Mouse (Mus musculus) heart, embryonic 15.5 days (tissue): ENCODE data around the gene Frmd4a. TPM values are rescaled to one million over a fixed set of nuclear protein-coding genes. Genes with fewer than 3 reads are reported as not detected.

ENCODE experiments used
- ATAC-seq: fragments of 200-750 bp; cut with Nextera tagmentation; replicated peaks from 2 replicates; pipeline ENCODE4 v1.8.0; 2017; ENCODE audit warnings: low read depth, moderate TSS enrichment; ENCODE audit not compliant: insufficient number of reproducible peaks, insufficient read depth, low FRiP score
- H3K27ac ChIP-seq: fragments of 300-500 bp; sonication (generic); 2 replicates; pipeline ENCODE4 v1.5.1; 2015; ENCODE audit warnings: mild to moderate bottlenecking, inconsistent platforms
- H3K27me3 ChIP-seq: fragments of 300-500 bp; sonication (generic); 2 replicates; pipeline ENCODE4 v1.6.1; 2015; ENCODE audit warnings: inconsistent platforms
- H3K36me3 ChIP-seq: fragments of 300-500 bp; sonication (generic); 2 replicates; pipeline ENCODE4 v1.6.1; 2015; ENCODE audit warnings: mild to moderate bottlenecking, inconsistent platforms
- H3K4me1 ChIP-seq: fragments of 300-500 bp; sonication (generic); replicated peaks from 2 replicates; pipeline ENCODE4 v1.6.1; 2015; ENCODE audit warnings: inconsistent platforms
- H3K4me2 ChIP-seq: fragments of 300-500 bp; sonication (generic); 2 replicates; pipeline ENCODE4 v1.6.1; 2015; ENCODE audit warnings: inconsistent platforms, mild to moderate bottlenecking, moderate library complexity
- H3K4me3 ChIP-seq: fragments of 300-500 bp; sonication (generic); 2 replicates; pipeline ENCODE4 v1.5.1; 2015; ENCODE audit warnings: mild to moderate bottlenecking, inconsistent platforms
- H3K9ac ChIP-seq: fragments of 300-500 bp; sonication (generic); 2 replicates; pipeline ENCODE4 v1.6.1; 2015; ENCODE audit warnings: mild to moderate bottlenecking, inconsistent platforms
- H3K9me3 ChIP-seq: fragments of 300-500 bp; sonication (generic); replicated peaks from 2 replicates; pipeline ENCODE4 v1.6.1; 2016; ENCODE audit warnings: inconsistent platforms
- WGBS: fragments of 180-500 bp; shearing (Covaris S2); methylation state at CpG from one replicate; pipeline ENCODE4 v1.1.7; 2015; ENCODE audit warnings: mixed read lengths; 5-methylcytosine and 5-hydroxymethylcytosine counted together
- polyA plus RNA-seq: library from polyadenylated mRNA; unstranded; fragments of >200 nt; fragmentation: Nextera tagmentation; extraction: Ambion mirVana; gene quantifications from 2 replicates; pipeline ENCODE4 v1.2.1, GENCODE M21; 2015

The Frmd4a gene
- polyA plus RNA-seq, 1 experiment from 2014 or later, result 15.6 TPM

- no peak for ATAC-seq
- Histone ChIP-seq H3K27me3 (no peaks in the 10 kb centered on the region), H3K4me3 (peak overlapping the region; percentile 61), H3K4me1 (peaks cover 62% of the 10 kb centered on the region), H3K9me3 (no peaks in the 10 kb centered on the region), H3K9ac (no peak overlapping the region), H3K4me2 (peak overlapping the region; percentile 71), H3K36me3 (peaks cover 15% of the 10 kb centered on the region), H3K27ac (no peak overlapping the region)
- WGBS, result 45% methylated on average over 1 of the region's 1 CpGs
Measured at GRCm38 (mm10) chr2:4563322-4563721, 545.8 kb downstream of the Frmd4a start.

- ATAC-seq, result no peak
- Histone ChIP-seq H3K9me3 (no peaks in the 10 kb centered on the region), H3K4me2 (no peak overlapping the region), H3K4me3 (no peak overlapping the region), H3K9ac (no peak overlapping the region), H3K4me1 (peaks cover 64% of the 10 kb centered on the region), H3K27me3 (no peaks in the 10 kb centered on the region), H3K36me3 (peaks cover 15% of the 10 kb centered on the region), H3K27ac (peak overlapping the region; percentile 34; the same call in 1 of the 2 replicates)
- WGBS, result 82% methylated on average over 4 of the region's 4 CpGs
Measured at GRCm38 (mm10) chr2:4566260-4566955, 548.9 kb downstream of the Frmd4a start.

- Histone ChIP-seq H3K36me3 (peaks cover 17% of the 10 kb centered on the region), H3K4me1 (peaks cover 58% of the 10 kb centered on the region), H3K9ac (no peak overlapping the region), H3K9me3 (no peaks in the 10 kb centered on the region), H3K27ac (peak overlapping the region; percentile 34; the same call in 1 of the 2 replicates), H3K4me2 (no peak overlapping the region), H3K27me3 (no peaks in the 10 kb centered on the region), H3K4me3 (no peak overlapping the region)
- no peak for ATAC-seq
- 88% methylated on average over 9 of the region's 9 CpGs for WGBS
Measured at GRCm38 (mm10) chr2:4566956-4567680, 549.6 kb downstream of the Frmd4a start.

- Histone ChIP-seq H3K9me3 (no peaks in the 10 kb centered on the region), H3K27ac (peak overlapping the region; percentile 74; the same call in 1 of the 2 replicates), H3K36me3 (peaks cover 35% of the 10 kb centered on the region), H3K4me2 (no peak overlapping the region), H3K4me3 (no peak overlapping the region), H3K4me1 (peaks cover 42% of the 10 kb centered on the region), H3K9ac (no peak overlapping the region), H3K27me3 (no peaks in the 10 kb centered on the region)
- WGBS, result 68% methylated on average over 5 of the region's 5 CpGs
- ATAC-seq, result no peak
Measured at GRCm38 (mm10) chr2:4568967-4569366, 551.5 kb downstream of the Frmd4a start.

- H3K36me3 ChIP-seq, result peaks cover 45% of the 10 kb centered on the region
- H3K27ac ChIP-seq, result peak overlapping the region; percentile 74
- peaks cover 30% of the 10 kb centered on the region for H3K4me1 ChIP-seq
- H3K4me3 ChIP-seq, result no peak overlapping the region
- H3K27me3 ChIP-seq, result no peaks in the 10 kb centered on the region
- no peaks in the 10 kb centered on the region for H3K9me3 ChIP-seq
- peak; percentile 61 for ATAC-seq
- no peak overlapping the region for H3K4me2 ChIP-seq
- WGBS, result 60% methylated on average over 10 of the region's 10 CpGs
- H3K9ac ChIP-seq, result no peak overlapping the region
Measured at GRCm38 (mm10) chr2:4570186-4570861, 552.8 kb downstream of the Frmd4a start.

- Histone ChIP-seq H3K4me1 (peaks cover 22% of the 10 kb centered on the region), H3K9ac (no peak overlapping the region), H3K27ac (no peak overlapping the region), H3K4me3 (no peak overlapping the region), H3K36me3 (peaks cover 36% of the 10 kb centered on the region), H3K27me3 (no peaks in the 10 kb centered on the region), H3K9me3 (no peaks in the 10 kb centered on the region), H3K4me2 (no peak overlapping the region)
- ATAC-seq, result no peak
- 69% methylated on average over 7 of the region's 7 CpGs for WGBS
Measured at GRCm38 (mm10) chr2:4572498-4573263, 555.2 kb downstream of the Frmd4a start.

- Histone ChIP-seq H3K27me3 (no peaks in the 10 kb centered on the region), H3K4me1 (peaks cover 24% of the 10 kb centered on the region), H3K9me3 (no peaks in the 10 kb centered on the region), H3K4me2 (no peak overlapping the region), H3K36me3 (peaks cover 36% of the 10 kb centered on the region), H3K9ac (no peak overlapping the region), H3K27ac (no peak overlapping the region), H3K4me3 (no peak overlapping the region)
- no peak for ATAC-seq
- 50% methylated on average over 4 of the region's 4 CpGs for WGBS
Measured at GRCm38 (mm10) chr2:4573386-4573785, 555.9 kb downstream of the Frmd4a start.

GRCm38 (mm10) chr2:4574251-4574650 lies 556.7 kb downstream of the Frmd4a start:
- Histone ChIP-seq H3K9ac (no peak overlapping the region), H3K36me3 (peaks cover 36% of the 10 kb centered on the region), H3K4me1 (peaks cover 26% of the 10 kb centered on the region), H3K9me3 (no peaks in the 10 kb centered on the region), H3K4me2 (no peak overlapping the region), H3K27me3 (no peaks in the 10 kb centered on the region), H3K4me3 (no peak overlapping the region), H3K27ac (no peak overlapping the region)
- ATAC-seq, result no peak
- 90% methylated on average over 5 of the region's 5 CpGs for WGBS

- ATAC-seq, result no peak
- Histone ChIP-seq H3K4me2 (no peak overlapping the region), H3K36me3 (peaks cover 36% of the 10 kb centered on the region), H3K9me3 (no peaks in the 10 kb centered on the region), H3K4me3 (no peak overlapping the region), H3K27ac (peak overlapping the region; percentile 13; the same call in 1 of the 2 replicates), H3K27me3 (no peaks in the 10 kb centered on the region), H3K9ac (no peak overlapping the region), H3K4me1 (peaks cover 26% of the 10 kb centered on the region)
- 87% methylated on average over 2 of the region's 2 CpGs for WGBS
Measured at GRCm38 (mm10) chr2:4575163-4575562, 557.6 kb downstream of the Frmd4a start.

- ATAC-seq, result no peak
- H3K4me3 ChIP-seq, result no peak overlapping the region
- no peaks in the 10 kb centered on the region for H3K27me3 ChIP-seq
- H3K9me3 ChIP-seq, result no peaks in the 10 kb centered on the region
- H3K4me2 ChIP-seq, result no peak overlapping the region
- peaks cover 42% of the 10 kb centered on the region for H3K36me3 ChIP-seq
- 90% methylated on average over 7 of the region's 7 CpGs for WGBS
- no peak overlapping the region for H3K9ac ChIP-seq
- no peak overlapping the region for H3K27ac ChIP-seq
- peaks cover 28% of the 10 kb centered on the region for H3K4me1 ChIP-seq
Measured at GRCm38 (mm10) chr2:4575975-4576374, 558.5 kb downstream of the Frmd4a start.

- WGBS, result 69% methylated on average over 5 of the region's 5 CpGs
- no peak for ATAC-seq
- Histone ChIP-seq H3K4me2 (no peak overlapping the region), H3K4me1 (peaks cover 28% of the 10 kb centered on the region), H3K9ac (no peak overlapping the region), H3K27ac (peak overlapping the region; percentile 62), H3K27me3 (no peaks in the 10 kb centered on the region), H3K9me3 (no peaks in the 10 kb centered on the region), H3K36me3 (peaks cover 28% of the 10 kb centered on the region; the same call in 1 of the 2 replicates), H3K4me3 (no peak overlapping the region)
Measured at GRCm38 (mm10) chr2:4578291-4578690, 560.8 kb downstream of the Frmd4a start.
